Mouse (Mus musculus): Measurements from ENCODE around the gene Plxnb1.

Plxnb1 gene

GRCm38 (mm10) chr9:109095137-109095982 is at the start of gene Plxnb1:
TSS of gene Plxnb1 (plus strand) at chr9:109095389.
- WGBS: under 1% methylated on average over 89 of the region's 102 CpGs

GRCm38 (mm10) chr9:109046306-109046705 is 48.9 kb upstream of the Plxnb1 start:
- 39% methylated on average over 5 of the region's 5 CpGs for WGBS

- 83% methylated on average over 7 of the region's 7 CpGs for WGBS
These were observed 45.9 kb upstream of the Plxnb1 start for GRCm38 (mm10) chr9:109049316-109049715.

- 86% methylated on average over 9 of the region's 9 CpGs for WGBS
These were observed 45.1 kb upstream of the Plxnb1 start for GRCm38 (mm10) chr9:109049996-109050673.

DNA sequence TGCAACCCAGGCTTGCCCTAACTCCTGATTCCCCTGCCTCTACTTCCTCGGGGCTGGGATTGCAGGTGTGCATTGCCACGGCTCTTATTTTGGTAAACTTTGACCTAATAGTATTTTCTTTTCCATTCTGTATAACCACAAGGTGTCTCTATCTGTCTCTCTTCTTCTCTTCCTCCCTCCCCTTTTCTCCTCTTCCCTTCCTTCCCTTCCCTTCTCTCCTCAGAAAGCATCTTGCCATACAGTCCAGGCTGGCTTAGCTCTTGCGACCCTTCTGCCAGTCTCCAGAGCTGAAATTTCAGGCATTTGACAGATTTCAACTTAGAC is 44.6 kb upstream of the Plxnb1 start:
- 80% methylated on average over 3 of the region's 3 CpGs for WGBS

DNA sequence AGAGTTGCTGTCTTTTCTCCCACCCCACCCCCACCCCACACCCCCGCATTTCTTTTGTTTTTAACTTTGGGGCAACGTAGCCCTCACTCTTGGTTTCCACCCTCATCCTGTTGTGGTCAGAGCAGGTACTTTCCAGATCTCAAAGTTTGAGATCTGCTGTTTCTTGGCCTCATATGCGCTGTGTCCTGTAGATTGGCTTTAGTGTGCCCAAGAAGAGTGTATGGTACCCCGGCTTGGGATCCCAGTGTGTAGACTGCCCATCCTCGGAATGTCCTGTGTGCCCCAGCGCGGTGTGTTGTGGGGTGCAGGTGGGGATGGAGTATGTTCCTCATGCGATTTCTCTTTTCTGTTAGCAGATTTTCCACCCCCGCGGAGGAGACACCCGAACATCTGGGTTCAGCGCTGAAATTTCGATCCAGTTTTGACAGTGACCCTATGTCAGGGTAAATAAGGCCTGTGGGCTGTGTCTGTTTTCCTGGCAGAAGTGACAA is 44.1 kb upstream of the Plxnb1 start:
- 91% methylated on average over 13 of the region's 13 CpGs for WGBS

DNA sequence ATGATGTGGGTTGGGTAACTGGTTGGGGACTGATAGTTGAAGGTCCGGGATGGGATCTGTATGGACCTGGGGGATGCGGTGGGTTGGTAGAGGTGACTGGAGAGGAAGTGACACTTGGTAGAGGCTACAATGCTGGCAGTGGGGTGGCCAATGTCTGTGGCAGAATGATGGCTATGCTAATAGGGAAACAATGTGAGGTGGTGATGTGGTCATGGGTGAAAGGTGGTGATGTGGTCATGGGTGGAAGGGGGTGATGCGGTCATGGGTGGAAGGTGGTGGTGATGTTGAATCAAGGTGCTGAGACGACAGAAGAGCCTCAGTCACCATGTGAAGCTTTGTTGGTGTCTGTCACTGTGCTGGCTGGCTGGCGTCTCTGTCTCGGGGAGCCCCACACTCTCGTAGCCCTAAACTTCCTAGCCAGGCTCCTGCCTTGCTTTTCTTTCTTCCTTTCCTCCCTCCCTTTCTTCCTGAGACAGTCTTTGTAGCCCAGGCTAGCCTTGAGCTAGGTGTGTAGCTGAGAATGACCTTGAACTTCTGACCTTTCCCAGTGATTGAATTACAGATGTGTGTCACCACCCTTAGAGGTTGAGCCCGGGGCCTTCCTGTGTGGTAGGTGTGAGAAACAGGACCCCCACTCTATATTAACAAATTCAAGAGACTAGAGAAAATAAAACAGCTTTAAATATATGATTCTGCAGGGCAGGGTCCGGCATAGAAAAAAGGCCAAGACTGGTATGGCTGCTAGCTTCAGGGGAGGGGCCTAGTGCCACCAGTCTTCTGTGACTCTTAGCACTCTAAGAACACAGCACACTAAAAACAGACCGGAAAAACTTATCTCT is 43.3 kb upstream of the Plxnb1 start:
- 94% methylated on average over 10 of the region's 10 CpGs for WGBS

DNA sequence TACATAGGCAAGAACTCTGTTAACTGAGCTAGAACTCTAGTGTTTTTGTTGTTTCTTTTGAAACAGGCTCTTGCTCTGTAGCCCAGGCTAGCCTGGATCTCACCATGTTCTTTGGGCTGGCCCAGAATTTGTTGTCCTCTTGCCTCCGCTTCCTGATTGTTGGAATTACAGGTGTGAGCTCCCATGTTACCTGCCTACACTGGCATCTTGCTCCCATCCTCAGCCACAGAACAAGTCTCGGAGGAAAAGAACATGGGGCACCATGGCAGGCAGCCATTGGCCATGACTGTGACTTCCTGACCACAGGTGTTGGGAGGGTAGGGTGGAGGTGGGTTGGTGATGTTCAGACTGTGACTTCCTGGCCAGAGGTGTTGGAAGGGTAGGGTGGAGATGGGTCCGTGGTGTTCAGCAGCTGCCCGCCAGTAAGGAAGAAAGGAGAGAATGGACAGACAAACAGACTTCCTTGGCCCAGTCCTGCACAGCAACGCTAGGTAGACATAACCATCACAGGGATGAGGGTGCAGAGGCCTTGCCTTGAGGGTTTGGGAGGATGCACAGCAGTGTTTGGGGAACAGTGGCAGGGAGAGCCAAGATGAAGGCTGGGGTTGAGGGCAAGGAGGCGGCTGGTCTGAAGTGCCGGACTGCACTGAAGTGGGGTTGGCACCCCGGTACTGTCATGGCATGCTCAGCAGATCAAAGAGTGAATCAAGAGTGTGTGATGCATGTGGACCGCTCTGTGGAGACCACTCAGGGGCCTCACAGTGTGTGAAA is 42.5 kb upstream of the Plxnb1 start:
- 92% methylated on average over 9 of the region's 9 CpGs for WGBS

DNA sequence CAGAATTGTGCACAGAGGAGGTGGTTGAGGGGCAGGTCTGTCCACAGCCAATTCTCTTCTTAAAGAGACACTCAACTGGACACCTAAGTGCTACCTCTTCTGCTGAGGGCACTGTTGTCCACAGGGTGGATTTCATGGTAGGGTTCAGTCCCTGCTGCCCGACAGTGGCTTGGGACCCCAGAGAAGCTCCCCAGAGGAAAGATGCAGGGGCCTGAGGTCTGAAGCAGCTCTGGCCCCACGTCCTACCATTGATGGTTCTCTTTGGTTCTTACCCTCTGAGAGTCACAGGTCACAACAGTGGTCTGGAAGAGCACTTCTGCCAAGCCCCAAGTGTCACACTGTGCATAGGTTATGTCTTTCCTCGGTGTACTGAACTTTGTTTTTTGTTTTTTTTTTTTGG is 41.8 kb upstream of the Plxnb1 start:
- 90% methylated on average over 3 of the region's 3 CpGs for WGBS

GRCm38 (mm10) chr9:109053851-109054250 is 41.3 kb upstream of the Plxnb1 start:
- WGBS: 77% methylated on average over 6 of the region's 6 CpGs

GRCm38 (mm10) chr9:109054712-109055111 is 40.5 kb upstream of the Plxnb1 start:
- 6% methylated on average over 7 of the region's 7 CpGs for WGBS

DNA sequence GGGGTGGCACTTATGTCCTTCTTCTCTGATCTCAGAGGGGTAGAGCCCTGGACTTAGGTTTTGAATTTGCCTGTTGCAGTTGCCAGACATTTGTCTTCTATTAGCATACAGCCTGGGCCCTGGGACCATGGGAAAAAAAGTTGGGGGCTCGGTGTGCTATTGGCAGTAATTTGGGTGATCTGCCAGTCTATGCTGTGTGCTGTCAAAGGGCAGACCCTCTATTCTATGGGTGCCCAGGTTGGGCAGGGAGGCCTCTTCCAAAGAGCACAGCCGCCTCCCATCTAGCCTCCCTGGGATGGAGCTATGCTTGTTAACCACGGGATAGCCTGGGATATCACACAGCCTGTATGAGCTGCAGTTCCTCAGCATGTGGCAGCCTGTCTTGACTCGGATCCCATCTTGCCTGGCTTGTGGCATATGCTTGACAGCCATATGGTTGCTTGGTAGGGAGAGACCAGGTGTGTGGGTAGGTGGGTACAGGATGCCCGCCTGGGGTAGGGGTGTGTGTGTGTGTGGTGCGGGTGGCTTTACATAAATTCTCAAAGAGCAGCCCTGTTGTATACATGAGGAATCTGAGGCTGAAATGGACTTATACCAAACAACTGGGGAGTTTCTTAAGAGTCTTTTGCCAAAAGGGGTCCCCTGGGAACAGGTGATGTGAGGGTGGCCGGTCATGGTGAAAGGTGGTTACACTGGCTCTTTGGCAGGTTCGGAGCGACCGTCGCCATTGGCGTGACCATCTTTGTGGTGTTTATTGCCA is 39.7 kb upstream of the Plxnb1 start:
- 77% methylated on average over 12 of the region's 12 CpGs for WGBS

DNA sequence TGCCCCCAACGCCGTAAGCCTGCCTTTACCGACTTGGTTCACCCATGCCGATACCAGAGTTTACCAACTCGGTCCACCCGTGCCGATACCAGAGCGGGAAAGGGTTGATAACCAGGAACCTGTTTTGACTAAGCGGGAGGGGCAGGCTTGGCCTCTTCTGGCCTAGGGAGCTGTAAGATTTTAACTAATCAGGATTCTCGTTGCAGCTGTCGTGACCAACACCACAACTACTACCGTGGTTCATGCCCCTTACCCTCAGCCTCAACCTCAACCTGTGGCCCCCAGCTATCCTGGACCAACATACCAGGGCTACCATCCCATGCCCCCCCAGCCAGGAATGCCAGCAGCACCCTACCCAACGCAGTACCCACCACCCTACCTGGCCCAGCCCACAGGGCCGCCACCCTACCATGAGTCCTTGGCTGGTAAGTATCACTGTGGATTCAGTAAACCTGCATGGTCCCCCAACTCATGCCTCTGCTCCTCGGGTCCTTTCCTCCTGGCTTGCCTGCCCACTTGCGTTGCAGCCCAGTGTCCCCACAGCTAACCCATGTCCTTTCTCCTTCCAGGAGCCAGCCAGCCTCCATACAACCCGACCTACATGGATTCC is 39.0 kb upstream of the Plxnb1 start:
- WGBS: 89% methylated on average over 17 of the region's 17 CpGs

GRCm38 (mm10) chr9:109056916-109057315 is 38.3 kb upstream of the Plxnb1 start:
- WGBS: 79% methylated on average over 4 of the region's 4 CpGs

DNA sequence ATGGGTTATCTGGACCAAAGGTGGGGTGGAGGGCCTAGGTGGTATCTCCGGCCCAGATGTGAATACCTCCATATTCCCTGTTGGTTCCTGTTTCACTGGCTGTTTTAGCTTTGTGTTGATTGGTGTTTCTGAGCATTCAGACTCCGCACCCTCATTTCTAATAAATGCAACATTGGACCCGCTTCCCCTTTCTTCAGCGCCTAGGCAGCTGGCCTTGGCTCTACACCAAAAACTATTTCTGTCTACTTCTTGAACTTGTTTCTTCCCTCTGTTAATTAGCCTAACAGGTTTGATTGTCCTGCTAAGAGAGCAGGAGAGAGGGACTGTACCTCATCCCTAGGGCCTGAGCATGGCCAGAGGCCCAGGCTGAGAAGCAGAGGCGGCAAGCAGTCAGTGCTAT is 37.6 kb upstream of the Plxnb1 start:
- WGBS: 58% methylated on average over 5 of the region's 5 CpGs

DNA sequence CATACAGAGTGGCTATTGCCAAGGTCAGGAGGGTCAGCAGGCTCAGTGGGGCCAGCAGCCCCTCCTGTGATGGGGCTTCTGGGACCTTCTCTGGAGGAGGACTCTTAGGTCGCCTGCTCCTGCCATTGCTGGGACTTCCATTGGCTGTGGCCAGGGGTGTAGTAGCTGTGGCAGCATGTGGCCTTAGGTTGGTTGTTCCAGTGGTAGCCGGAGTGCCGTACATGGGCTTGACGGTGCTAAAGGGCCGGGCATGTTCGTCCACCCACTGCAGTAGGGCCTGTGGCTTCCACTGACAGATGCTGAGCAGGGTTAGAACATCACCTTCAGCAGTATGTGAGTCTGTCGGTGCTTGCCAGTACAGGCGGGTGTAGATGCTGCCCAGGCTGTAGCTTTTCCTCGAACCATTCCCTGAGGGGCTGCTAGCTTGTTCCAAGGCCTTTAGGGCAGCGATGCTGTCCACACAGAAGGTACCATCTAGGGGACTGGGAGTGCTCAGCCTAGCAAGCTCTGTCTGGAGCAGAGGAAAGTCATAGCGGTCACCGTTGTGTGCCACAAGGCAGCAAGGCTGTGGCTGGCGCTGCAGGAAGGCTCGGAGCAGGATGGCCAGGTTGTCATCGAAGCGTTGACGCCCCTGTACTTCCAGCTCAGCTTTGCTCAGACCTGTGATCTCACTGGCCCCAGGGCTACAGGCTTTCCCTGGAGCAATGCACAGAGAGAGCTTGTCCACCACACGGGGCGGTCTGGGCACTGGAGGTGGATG is 37.0 kb upstream of the Plxnb1 start:
- WGBS: 84% methylated on average over 19 of the region's 19 CpGs

- WGBS: 3% methylated on average over 15 of the region's 15 CpGs
These were observed 35.9 kb upstream of the Plxnb1 start, which contains the start of gene Trex1 for GRCm38 (mm10) chr9:109059136-109059903. TSS of gene Trex1 (minus strand) at chr9:109059734.

GRCm38 (mm10) chr9:109060184-109060897 is 34.8 kb upstream of the Plxnb1 start:
- 90% methylated on average over 16 of the region's 16 CpGs for WGBS
